Mouse (Mus musculus) adrenal gland, postnatal 0 days (tissue): ENCODE measurements around the gene Pax8. TPM values are rescaled to one million over a fixed set of nuclear protein-coding genes. Genes with fewer than 3 reads are reported as not detected.

Source experiments
- polyA plus RNA-seq: library from polyadenylated mRNA; unstranded; fragments of >200 nt; fragmentation: Nextera tagmentation; extraction: Ambion mirVana; gene quantifications from 2 replicates; pipeline ENCODE4 v1.2.1, GENCODE M21; 2015

The Pax8 gene
- polyA plus RNA-seq: 0.66 and 9.7 TPM in 2 replicates

GRCm38 (mm10) chr2:24475420-24475819 lies at the start of gene Pax8:
Gene Pax8 (minus strand): TSS chr2:24475599.

Other genes with a start within 250 kb of the Pax8 start
- 0.39 TPM in 1 of 2 replicates, not detected in the other for gene Il1f5, start 198.6 kb downstream of the Pax8 start, polyA plus RNA-seq
- gene Il1f10, start 184.4 kb downstream of the Pax8 start, polyA plus RNA-seq: not detected in 2 replicates
- gene Il1rn, start 138.7 kb downstream of the Pax8 start, polyA plus RNA-seq: 0.62 and 1.1 TPM in 2 replicates
- gene Psd4, start 108.0 kb downstream of the Pax8 start, polyA plus RNA-seq: 0.25 and 0.97 TPM in 2 replicates